Mouse (Mus musculus) forebrain, embryonic 14.5 days (tissue): ENCODE results near the gene Dnm3. TPM values are rescaled to one million over a fixed set of nuclear protein-coding genes. Genes with fewer than 3 reads are reported as not detected.

Experiments used
- ATAC-seq: fragments of 200-750 bp; cut with Nextera tagmentation; 2 replicates; pipeline ENCODE4 v1.8.0; 2017; ENCODE audit warnings: mild to moderate bottlenecking, moderate library complexity
- DNase-seq: peaks from one replicate; pipeline ENCODE4 v3.0.0-alpha.2; 2015; ENCODE audit warnings: low spot score
- H3K27ac ChIP-seq: fragments of 300-500 bp; sonication (generic); 2 replicates; pipeline ENCODE4 v1.5.1; 2014; ENCODE audit warnings: low read depth, mild to moderate bottlenecking, control low read depth, low read length, moderate library complexity
- H3K27me3 ChIP-seq: fragments of 300-500 bp; sonication (generic); replicated peaks from 2 replicates; pipeline ENCODE4 v1.6.1; 2014; ENCODE audit warnings: low read length, control low read depth, mixed read lengths; ENCODE audit not compliant: control insufficient read depth, insufficient read depth
- H3K36me3 ChIP-seq: fragments of 300-500 bp; sonication (generic); 2 replicates; pipeline ENCODE4 v1.6.1; 2014; ENCODE audit warnings: low read length, control low read depth; ENCODE audit not compliant: control insufficient read depth, insufficient read depth
- H3K4me1 ChIP-seq: fragments of 300-500 bp; sonication (generic); 2 replicates; pipeline ENCODE4 v1.6.1; 2014; ENCODE audit warnings: antibody characterized with exemption, low read length, control low read depth; ENCODE audit not compliant: control insufficient read depth, insufficient read depth
- H3K4me2 ChIP-seq: fragments of 300-500 bp; sonication (generic); 2 replicates; pipeline ENCODE4 v1.6.1; 2014; ENCODE audit warnings: mild to moderate bottlenecking, control low read depth, low read length
- H3K4me3 ChIP-seq: fragments of 300-500 bp; sonication (generic); 2 replicates; pipeline ENCODE4 v1.5.1; 2014; ENCODE audit warnings: low read depth, low read length, control low read depth
- H3K9ac ChIP-seq: fragments of 300-500 bp; sonication (generic); 2 replicates; pipeline ENCODE4 v1.6.1; 2014; ENCODE audit warnings: mild to moderate bottlenecking, low read length, control low read depth, moderate library complexity
- H3K9me3 ChIP-seq: fragments of 300-500 bp; sonication (generic); replicated peaks from 2 replicates; pipeline ENCODE4 v1.6.1; 2016; ENCODE audit warnings: low read length, control low read depth, mixed read lengths; ENCODE audit not compliant: control insufficient read depth
- WGBS: fragments of 180-500 bp; shearing (Covaris S2); extraction: QIAGEN DNeasy Blood & Tissue Kit; methylation state at CpG from one replicate; pipeline ENCODE4 v1.1.7; 2014; 5-methylcytosine and 5-hydroxymethylcytosine counted together
- polyA plus RNA-seq: library from polyadenylated mRNA; unstranded; fragments of >200 nt; fragmentation: Nextera tagmentation; extraction: Ambion mirVana; gene quantifications from 2 replicates; pipeline ENCODE4 v1.2.1, GENCODE M21; 2014

Dnm3 gene
- polyA plus RNA-seq, 1 experiment from 2014 or later = 20.6 TPM

- Histone ChIP-seq H3K4me2 (no peak overlapping the region), H3K4me3 (no peak overlapping the region), H3K27me3 (no peaks in the 10 kb centered on the region), H3K9ac (no peak overlapping the region), H3K27ac (peak overlapping the region; percentile 15; the same call in 1 of the 2 replicates), H3K9me3 (no peaks in the 10 kb centered on the region), H3K4me1 (no peaks in the 10 kb centered on the region; the same call in 1 of the 2 replicates), H3K36me3 (no peaks in the 10 kb centered on the region)
- 0 out of 2 replicates have a peak, but pooled peaks have one; percentile 10 for ATAC-seq
- DNase-seq = no peak
- WGBS = 48% methylated on average over 6 of the region's 6 CpGs
Observed at GRCm38 (mm10) chr1:162037185-162037765, 440.6 kb downstream of the Dnm3 start.

GRCm38 (mm10) chr1:162036461-162036835 is 441.4 kb downstream of the Dnm3 start:
- WGBS = 20% methylated on average over 5 of the region's 5 CpGs
- DNase-seq = peak; percentile 36
- no peaks in the 10 kb centered on the region for H3K36me3 ChIP-seq
- no peak overlapping the region for H3K4me3 ChIP-seq
- ATAC-seq = no peak
- H3K27ac ChIP-seq = no peak overlapping the region
- H3K4me2 ChIP-seq = no peak overlapping the region
- no peaks in the 10 kb centered on the region; the same call in 1 of the 2 replicates for H3K4me1 ChIP-seq
- no peaks in the 10 kb centered on the region for H3K27me3 ChIP-seq
- H3K9me3 ChIP-seq = no peaks in the 10 kb centered on the region
- H3K9ac ChIP-seq = no peak overlapping the region

- Histone ChIP-seq H3K36me3 (no peaks in the 10 kb centered on the region), H3K4me1 (no peaks in the 10 kb centered on the region; the same call in 1 of the 2 replicates), H3K9me3 (no peaks in the 10 kb centered on the region), H3K9ac (no peak overlapping the region), H3K27me3 (no peaks in the 10 kb centered on the region), H3K27ac (no peak overlapping the region), H3K4me2 (no peak overlapping the region), H3K4me3 (no peak overlapping the region)
- DNase-seq = no peak
- 85% methylated on average over 6 of the region's 6 CpGs for WGBS
- ATAC-seq = no peak
Observed at GRCm38 (mm10) chr1:162035800-162036460, 441.9 kb downstream of the Dnm3 start.

- H3K36me3 ChIP-seq = no peaks in the 10 kb centered on the region
- DNase-seq = no peak
- H3K4me1 ChIP-seq = peaks cover 6% of the 10 kb centered on the region; the same call in 1 of the 2 replicates
- H3K4me3 ChIP-seq = no peak overlapping the region
- H3K9ac ChIP-seq = no peak overlapping the region
- H3K27me3 ChIP-seq = no peaks in the 10 kb centered on the region
- 64% methylated on average over 8 of the region's 8 CpGs for WGBS
- no peaks in the 10 kb centered on the region for H3K9me3 ChIP-seq
- no peak overlapping the region for H3K27ac ChIP-seq
- ATAC-seq = no peak
- no peak overlapping the region for H3K4me2 ChIP-seq
Observed at GRCm38 (mm10) chr1:162023681-162024270, 454.1 kb downstream of the Dnm3 start.

GRCm38 (mm10) chr1:162020766-162021165 is 457.1 kb downstream of the Dnm3 start:
- Histone ChIP-seq H3K4me2 (no peak overlapping the region), H3K36me3 (no peaks in the 10 kb centered on the region), H3K27me3 (no peaks in the 10 kb centered on the region), H3K9me3 (no peaks in the 10 kb centered on the region), H3K4me1 (peaks cover 6% of the 10 kb centered on the region; the same call in 1 of the 2 replicates), H3K27ac (no peak overlapping the region), H3K9ac (no peak overlapping the region), H3K4me3 (no peak overlapping the region)
- no peak for DNase-seq
- WGBS = 56% methylated on average over 4 of the region's 4 CpGs
- peak; percentile 58; the same call in 1 of the 2 replicates for ATAC-seq

- H3K4me2 ChIP-seq = no peak overlapping the region
- no peaks in the 10 kb centered on the region for H3K36me3 ChIP-seq
- DNase-seq = no peak
- 0 out of 2 replicates have a peak overlapping the region, but pooled peaks have one; percentile 1 for H3K27ac ChIP-seq
- H3K4me1 ChIP-seq = peaks cover 6% of the 10 kb centered on the region; the same call in 1 of the 2 replicates
- peak; percentile 31; the same call in 1 of the 2 replicates for ATAC-seq
- no peak overlapping the region for H3K9ac ChIP-seq
- no peaks in the 10 kb centered on the region for H3K27me3 ChIP-seq
- whole genome bisulfite sequencing = 36% methylated on average over 7 of the region's 7 CpGs
- no peaks in the 10 kb centered on the region for H3K9me3 ChIP-seq
- H3K4me3 ChIP-seq = no peak overlapping the region
Observed at GRCm38 (mm10) chr1:162020303-162020731, 457.5 kb downstream of the Dnm3 start.

- no peak for ATAC-seq
- Histone ChIP-seq H3K27me3 (no peaks in the 10 kb centered on the region), H3K4me3 (no peak overlapping the region), H3K9me3 (no peaks in the 10 kb centered on the region), H3K4me2 (no peak overlapping the region), H3K4me1 (peaks cover 6% of the 10 kb centered on the region; the same call in 1 of the 2 replicates), H3K27ac (no peak overlapping the region), H3K36me3 (no peaks in the 10 kb centered on the region), H3K9ac (no peak overlapping the region)
- 92% methylated on average over 6 of the region's 6 CpGs for WGBS
- DNase-seq = no peak
Observed at GRCm38 (mm10) chr1:162018601-162018977, 459.2 kb downstream of the Dnm3 start.

GRCm38 (mm10) chr1:162017975-162018600 is 459.7 kb downstream of the Dnm3 start:
- H3K9me3 ChIP-seq = no peaks in the 10 kb centered on the region
- no peak overlapping the region for H3K4me3 ChIP-seq
- no peak overlapping the region for H3K9ac ChIP-seq
- no peaks in the 10 kb centered on the region for H3K27me3 ChIP-seq
- no peak overlapping the region for H3K27ac ChIP-seq
- DNase-seq = no peak
- peaks cover 6% of the 10 kb centered on the region; the same call in 1 of the 2 replicates for H3K4me1 ChIP-seq
- 91% methylated on average over 13 of the region's 13 CpGs for WGBS
- H3K4me2 ChIP-seq = no peak overlapping the region
- no peak for ATAC-seq
- H3K36me3 ChIP-seq = no peaks in the 10 kb centered on the region
